Mouse (Mus musculus) hindbrain, postnatal 0 days (tissue): ENCODE results near the gene Suz12. TPM values are rescaled to one million over a fixed set of nuclear protein-coding genes. Genes with fewer than 3 reads are reported as not detected.
A peak's percentile ranks its signal among the peaks of the same experiment; 100 is the strongest.
"Not testable (repeated sequence)": the region's sequence is repeated elsewhere in the genome, so short reads cannot be mapped to it uniquely, and the experiment has no call there.

Source experiments
- ATAC-seq: fragments of 200-750 bp; cut with Nextera tagmentation; 2 replicates; pipeline ENCODE4 v1.8.0; 2017; ENCODE audit warnings: mild to moderate bottlenecking, moderate TSS enrichment, moderate library complexity
- DNase-seq: peaks from one replicate; pipeline ENCODE4 v3.0.0-alpha.2; 2015; ENCODE audit warnings: low spot score
- H3K27ac ChIP-seq: fragments of 300-500 bp; sonication (generic); 2 replicates; pipeline ENCODE4 v1.5.1; 2014; ENCODE audit warnings: mild to moderate bottlenecking
- H3K27me3 ChIP-seq: fragments of 300-500 bp; sonication (generic); 2 replicates; pipeline ENCODE4 v1.6.1; 2014; ENCODE audit warnings: low read length, mixed read lengths; ENCODE audit not compliant: insufficient read depth
- H3K36me3 ChIP-seq: fragments of 300-500 bp; sonication (generic); 2 replicates; pipeline ENCODE4 v1.6.1; 2014; ENCODE audit warnings: low read length, mixed read lengths; ENCODE audit not compliant: insufficient read depth
- H3K4me1 ChIP-seq: fragments of 300-500 bp; sonication (generic); 2 replicates; pipeline ENCODE4 v1.6.1; 2014; ENCODE audit warnings: antibody characterized with exemption, low read length, mixed read lengths; ENCODE audit not compliant: insufficient read depth
- H3K4me2 ChIP-seq: fragments of 300-500 bp; sonication (generic); 2 replicates; pipeline ENCODE4 v1.6.1; 2014; ENCODE audit warnings: low read depth, mild to moderate bottlenecking, low read length, moderate library complexity, mixed read lengths
- H3K4me3 ChIP-seq: fragments of 300-500 bp; sonication (generic); 2 replicates; pipeline ENCODE4 v1.5.1; 2014; ENCODE audit warnings: low read length
- H3K9ac ChIP-seq: fragments of 300-500 bp; sonication (generic); replicated peaks from 2 replicates; pipeline ENCODE4 v1.6.1; 2014; ENCODE audit warnings: mild to moderate bottlenecking, low read length, moderate library complexity, mixed read lengths
- H3K9me3 ChIP-seq: fragments of 300-500 bp; sonication (generic); 2 replicates; pipeline ENCODE4 v1.6.1; 2016; ENCODE audit warnings: low read length, mixed read lengths
- CTCF ChIP-seq: IDR thresholded peaks from 2 replicates; pipeline ENCODE4 v1.5.1; 2016; ENCODE audit warnings: antibody characterized with exemption, control low read depth, low read depth
- WGBS: fragments of 180-500 bp; shearing (Covaris S2); extraction: QIAGEN DNeasy Blood & Tissue Kit; methylation state at CpG from one replicate; pipeline ENCODE4 v1.1.7; 2014; 5-methylcytosine and 5-hydroxymethylcytosine counted together
- polyA plus RNA-seq: library from polyadenylated mRNA; unstranded; fragments of >200 nt; fragmentation: Nextera tagmentation; extraction: Ambion mirVana; gene quantifications from 2 replicates; pipeline ENCODE4 v1.2.1, GENCODE M21; 2015
- total RNA-seq: library from RNA; depleted of rRNA; stranded (reverse); fragments of >200 nt; gene quantifications from 2 replicates; pipeline ENCODE4 v1.2.3, GENCODE M21; 2014

Gene Suz12
- total and polyA plus RNA-seq, 2 experiments from 2014 or later = 10.8 to 15.0 TPM

- Histone ChIP-seq H3K9me3 (no peaks in the 10 kb centered on the region), H3K4me1 (0 out of 2 replicates have a peak, but pooled peaks cover 3% of the 10 kb centered on the region), H3K4me2 (no peak overlapping the region), H3K36me3 (no peaks in the 10 kb centered on the region), H3K4me3 (no peak overlapping the region), H3K27ac (no peak overlapping the region), H3K9ac (no peak overlapping the region), H3K27me3 (no peaks in the 10 kb centered on the region)
- WGBS = 97% methylated on average over 5 of the region's 5 CpGs
- ATAC-seq = no peak
- TF ChIP-seq CTCF = no peak
- DNase-seq = no peak
Measured at GRCm38 (mm10) chr11:79991600-79991999, 1.3 kb upstream of the Suz12 start.

GRCm38 (mm10) chr11:79992035-79992591 lies 793 bp upstream of the Suz12 start:
- 29% methylated on average over 20 of the region's 21 CpGs for WGBS
- Histone ChIP-seq H3K4me2 (peak overlapping the region; percentile 84), H3K4me3 (peak overlapping the region; percentile 71), H3K27ac (peak overlapping the region; percentile 71), H3K9ac (peak overlapping the region; percentile 83), H3K36me3 (no peaks in the 10 kb centered on the region), H3K27me3 (no peaks in the 10 kb centered on the region), H3K9me3 (no peaks in the 10 kb centered on the region), H3K4me1 (0 out of 2 replicates have a peak, but pooled peaks cover 3% of the 10 kb centered on the region)
- no peak for TF ChIP-seq CTCF
- no peak for ATAC-seq
- no peak for DNase-seq

DNA sequence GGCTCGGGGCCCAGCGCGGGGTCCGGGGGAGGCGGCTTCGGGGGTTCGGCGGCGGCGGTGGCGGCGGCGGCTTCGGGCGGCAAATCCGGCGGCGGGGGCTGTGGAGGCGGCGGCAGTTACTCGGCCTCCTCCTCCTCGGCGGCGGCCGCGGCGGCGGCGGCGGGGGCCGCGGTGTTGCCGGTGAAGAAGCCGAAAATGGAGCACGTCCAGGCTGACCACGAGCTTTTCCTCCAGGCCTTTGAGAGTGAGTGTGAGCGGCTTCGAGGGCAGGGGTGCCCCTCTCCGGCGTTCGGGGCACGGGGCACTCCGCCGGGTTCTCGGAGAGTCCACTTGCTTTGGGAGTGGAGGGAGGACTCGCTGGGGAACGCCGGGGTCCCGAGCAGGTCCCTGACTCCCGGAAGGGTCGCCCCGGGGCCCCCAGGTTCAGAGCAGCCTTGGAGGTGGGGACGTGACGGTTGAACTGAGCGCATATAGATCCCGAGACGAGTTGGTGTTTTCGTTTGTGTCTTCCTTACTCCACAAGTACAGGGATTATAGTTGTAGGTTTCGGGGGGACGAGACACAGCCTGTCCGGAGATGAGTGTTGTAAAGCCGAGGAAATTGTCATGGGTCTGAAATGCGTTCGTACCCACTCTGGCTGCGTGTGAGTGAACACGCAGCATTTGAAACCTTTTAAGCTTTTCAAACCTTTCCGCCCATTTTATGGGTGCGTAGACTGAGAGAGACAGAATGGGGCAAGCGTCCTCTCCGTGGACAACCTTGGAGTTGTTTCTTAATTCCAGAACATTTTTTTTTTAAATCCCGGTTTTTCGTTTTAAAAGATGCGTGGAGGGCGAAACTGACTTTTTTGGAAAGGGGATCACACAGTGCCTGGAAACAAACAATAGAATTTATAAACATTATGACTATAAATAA lies 707 bp downstream of the Suz12 start:
- Histone ChIP-seq H3K27me3 (no peaks in the 10 kb centered on the region), H3K4me1 (0 out of 2 replicates have a peak, but pooled peaks cover 3% of the 10 kb centered on the region), H3K27ac (peak overlapping the region; percentile 93), H3K4me2 (peak overlapping the region; percentile 65), H3K9me3 (no peaks in the 10 kb centered on the region), H3K4me3 (peak overlapping the region; percentile 71), H3K9ac (peak overlapping the region; percentile 83), H3K36me3 (no peaks in the 10 kb centered on the region)
- DNase-seq (peak; percentile 31), ATAC-seq (peak; percentile 58)
- under 1% methylated on average over 57 of the region's 74 CpGs for WGBS
- TF ChIP-seq CTCF = no peak

DNA sequence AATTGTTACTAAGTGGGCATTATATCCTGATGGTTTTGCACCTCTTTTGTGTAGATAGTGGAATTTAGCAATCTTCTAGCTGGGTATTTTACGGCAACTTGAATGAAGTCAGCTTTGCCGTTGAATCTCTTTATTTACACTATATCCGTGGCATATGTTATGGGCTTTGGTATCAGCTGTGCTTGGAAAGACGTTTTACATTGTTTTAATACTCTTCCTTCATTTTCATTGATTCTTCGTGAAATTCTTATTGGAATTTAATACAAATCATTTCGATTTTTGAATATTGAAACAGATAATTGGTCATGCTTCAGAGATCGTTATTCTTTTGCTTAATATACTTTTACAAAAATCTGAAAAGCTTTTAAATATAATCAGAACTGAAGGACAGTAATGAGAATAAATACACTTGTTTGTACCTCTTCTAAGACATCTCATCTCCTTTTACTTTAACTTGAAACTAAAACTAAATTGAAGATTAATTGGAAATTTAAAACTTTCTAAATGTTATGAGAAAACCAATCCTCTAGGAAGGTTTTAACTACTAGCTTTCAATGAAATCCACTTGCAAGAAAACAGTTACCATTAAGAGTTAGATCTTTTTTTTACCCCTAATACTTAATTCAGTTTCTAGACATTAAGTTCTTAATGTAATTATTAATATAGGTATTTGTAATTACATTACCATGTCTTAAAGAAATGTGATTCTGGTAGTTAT lies 1.5 kb downstream of the Suz12 start:
- ATAC-seq = no peak
- no peaks in the 10 kb centered on the region for H3K27me3 ChIP-seq

DNA sequence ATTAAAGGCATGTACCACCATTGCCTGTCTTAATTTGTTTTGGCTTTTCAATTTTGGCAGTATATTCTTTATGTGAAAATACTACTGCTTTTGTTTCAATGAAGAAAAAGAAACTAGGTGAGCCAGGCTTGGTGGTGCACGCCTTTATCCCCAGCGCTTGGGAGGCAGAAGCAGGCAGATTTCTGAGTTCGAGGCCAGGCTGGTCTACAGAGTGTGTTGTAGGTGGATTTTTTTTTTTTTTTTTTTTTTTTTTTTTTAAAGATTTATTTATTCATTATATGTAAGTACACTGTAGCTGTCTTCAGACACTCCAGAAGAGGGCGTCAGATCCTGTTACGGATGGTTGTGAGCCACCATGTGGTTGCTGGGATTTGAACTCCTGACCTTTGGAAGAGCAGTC lies 23.6 kb downstream of the Suz12 start:
- ATAC-seq, H3K9me3 ChIP-seq, H3K27ac ChIP-seq, DNase-seq, H3K27me3 ChIP-seq, H3K4me1 ChIP-seq, H3K4me3 ChIP-seq, H3K9ac ChIP-seq, H3K4me2 ChIP-seq: not testable (repeated sequence)
- peaks cover 21% of the 10 kb centered on the region for H3K36me3 ChIP-seq
- 96% methylated on average over 3 of the region's 5 CpGs for WGBS

More for the DNA sequence above, 1.5 kb downstream of the Suz12 start:
- H3K4me2 ChIP-seq = peak overlapping the region; percentile 65
- no peak for TF ChIP-seq CTCF
- no peak for DNase-seq
- H3K4me3 ChIP-seq = peak overlapping the region; percentile 71
- 0 out of 2 replicates have a peak, but pooled peaks cover 3% of the 10 kb centered on the region for H3K4me1 ChIP-seq
- no peaks in the 10 kb centered on the region for H3K36me3 ChIP-seq
- peak overlapping the region; percentile 83 for H3K9ac ChIP-seq
- no peaks in the 10 kb centered on the region for H3K9me3 ChIP-seq
- WGBS = 3% methylated on average over 7 of the region's 7 CpGs
- H3K27ac ChIP-seq = no peak overlapping the region

DNA sequence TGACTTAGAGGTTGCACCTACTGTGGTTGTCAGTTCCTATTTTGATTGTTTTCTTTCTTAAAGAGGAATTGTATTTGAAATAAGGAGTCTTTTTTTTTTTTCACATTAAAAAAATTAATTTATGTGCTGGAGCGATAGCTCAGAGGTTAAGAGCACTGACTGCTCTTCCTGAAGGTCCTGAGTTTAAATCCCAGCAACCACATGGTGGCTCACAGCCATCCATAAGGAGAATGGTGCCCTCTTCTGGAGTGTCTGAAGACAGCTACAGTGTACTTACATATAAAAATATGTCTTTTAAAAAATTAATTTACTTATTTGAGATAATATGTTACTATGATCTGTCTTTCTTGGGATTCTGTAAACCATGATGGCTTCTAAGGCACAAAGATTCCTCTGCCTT lies 26.9 kb downstream of the Suz12 start:
- Histone ChIP-seq H3K9ac (no peak overlapping the region), H3K9me3 (no peaks in the 10 kb centered on the region), H3K27me3 (no peaks in the 10 kb centered on the region), H3K27ac (no peak overlapping the region), H3K4me1 (no peaks in the 10 kb centered on the region), H3K4me2 (no peak overlapping the region), H3K4me3 (no peak overlapping the region), H3K36me3 (peaks cover 31% of the 10 kb centered on the region; the same call in 1 of the 2 replicates)
- DNase-seq = no peak
- ATAC-seq = no peak
- no peak for TF ChIP-seq CTCF
- WGBS = 95% methylated on average over 1 of the region's 1 CpGs
